Mouse (Mus musculus) forebrain, embryonic 12.5 days (tissue): ENCODE data around the gene Asb5. TPM values are rescaled to one million over a fixed set of nuclear protein-coding genes. Genes with fewer than 3 reads are reported as not detected.
"Not testable (repeated sequence)": the region's sequence is repeated elsewhere in the genome, so short reads cannot be mapped to it uniquely, and the experiment has no call there.

ENCODE experiments used
- ATAC-seq: fragments of 200-750 bp; cut with Nextera tagmentation; 2 replicates; pipeline ENCODE4 v1.8.0; 2017; ENCODE audit warnings: moderate TSS enrichment; ENCODE audit not compliant: low FRiP score
- H3K27ac ChIP-seq: fragments of 300-500 bp; sonication (generic); 2 replicates; pipeline ENCODE4 v1.5.1; 2016; ENCODE audit warnings: mild to moderate bottlenecking
- H3K27me3 ChIP-seq: fragments of 300-500 bp; sonication (generic); 2 replicates; pipeline ENCODE4 v1.6.1; 2016; ENCODE audit warnings: mild to moderate bottlenecking
- H3K36me3 ChIP-seq: fragments of 300-500 bp; sonication (generic); replicated peaks from 2 replicates; pipeline ENCODE4 v1.6.1; 2016; ENCODE audit warnings: mild to moderate bottlenecking
- H3K4me1 ChIP-seq: fragments of 300-500 bp; sonication (generic); 2 replicates; pipeline ENCODE4 v1.6.1; 2016
- H3K4me2 ChIP-seq: fragments of 300-500 bp; sonication (generic); 2 replicates; pipeline ENCODE4 v1.6.1; 2016; ENCODE audit warnings: mild to moderate bottlenecking, moderate library complexity
- H3K4me3 ChIP-seq: fragments of 300-500 bp; sonication (generic); replicated peaks from 2 replicates; pipeline ENCODE4 v1.5.1; 2016; ENCODE audit warnings: mild to moderate bottlenecking
- H3K9ac ChIP-seq: fragments of 300-500 bp; sonication (generic); 2 replicates; pipeline ENCODE4 v1.6.1; 2016; ENCODE audit warnings: mild to moderate bottlenecking
- H3K9me3 ChIP-seq: fragments of 300-500 bp; sonication (generic); 2 replicates; pipeline ENCODE4 v1.6.1; 2016
- WGBS: fragments of 180-500 bp; shearing (Covaris S2); methylation state at CpG from one replicate; pipeline ENCODE4 v1.1.7; 2016; 5-methylcytosine and 5-hydroxymethylcytosine counted together
- polyA plus RNA-seq: library from polyadenylated mRNA; unstranded; fragments of >200 nt; fragmentation: Nextera tagmentation; extraction: Ambion mirVana; gene quantifications from 2 replicates; pipeline ENCODE4 v1.2.1, GENCODE M21; 2016

Gene Asb5
- polyA plus RNA-seq, 1 experiment from 2014 or later = 7.6 TPM

- ATAC-seq = no peak
- H3K9ac ChIP-seq = no peak overlapping the region
- H3K27me3 ChIP-seq = no peaks in the 10 kb centered on the region
- WGBS = 87% methylated on average over 2 of the region's 2 CpGs
- no peaks in the 10 kb centered on the region for H3K36me3 ChIP-seq
- H3K9me3 ChIP-seq = no peaks in the 10 kb centered on the region
- no peak overlapping the region for H3K4me2 ChIP-seq
- peaks cover 14% of the 10 kb centered on the region for H3K4me1 ChIP-seq
- H3K4me3 ChIP-seq = no peak overlapping the region
- H3K27ac ChIP-seq = no peak overlapping the region
These were observed 68.0 kb downstream of the Asb5 start for GRCm38 (mm10) chr8:54597386-54597785.

- no peaks in the 10 kb centered on the region for H3K27me3 ChIP-seq
These were observed 71.4 kb downstream of the Asb5 start, which contains the start of gene Spata4 for GRCm38 (mm10) chr8:54600671-54601251. Spata4 (plus strand) TSS chr8:54600781.

GRCm38 (mm10) chr8:54603440-54603839 lies 74.1 kb downstream of the Asb5 start:
- no peaks in the 10 kb centered on the region for H3K36me3 ChIP-seq
- H3K27ac ChIP-seq = no peak overlapping the region
- H3K9me3 ChIP-seq = no peaks in the 10 kb centered on the region
- no peaks in the 10 kb centered on the region for H3K27me3 ChIP-seq
- no peak for ATAC-seq
- H3K4me2 ChIP-seq = no peak overlapping the region
- H3K4me3 ChIP-seq = no peak overlapping the region
- no peak overlapping the region for H3K9ac ChIP-seq
- WGBS = 82% methylated on average over 4 of the region's 4 CpGs
- peaks cover 8% of the 10 kb centered on the region for H3K4me1 ChIP-seq

More at GRCm38 (mm10) chr8:54600671-54601251, 71.4 kb downstream of the Asb5 start, which contains the start of gene Spata4:
- H3K27ac ChIP-seq = no peak within 1 kb of the TSS
- no peaks in the 10 kb centered on the region for H3K9me3 ChIP-seq
- H3K9ac ChIP-seq = peak within 1 kb of the TSS; percentile 45
- peak within 1 kb of the TSS; percentile 66 for H3K4me2 ChIP-seq
- H3K4me1 ChIP-seq = peaks cover 8% of the 10 kb centered on the region
- 5% methylated on average over 21 of the region's 21 CpGs for WGBS
- peak within 1 kb of the TSS; percentile 37 for H3K4me3 ChIP-seq
- ATAC-seq = peak; percentile 95
- H3K36me3 ChIP-seq = no peaks in the 10 kb centered on the region

GRCm38 (mm10) chr8:54609336-54609735 lies 80.0 kb downstream of the Asb5 start:
- H3K4me3 ChIP-seq = no peak overlapping the region
- no peak for ATAC-seq
- H3K27ac ChIP-seq = no peak overlapping the region
- WGBS = 95% methylated on average over 2 of the region's 2 CpGs
- no peaks in the 10 kb centered on the region for H3K9me3 ChIP-seq
- H3K4me1 ChIP-seq = no peaks in the 10 kb centered on the region
- no peaks in the 10 kb centered on the region for H3K36me3 ChIP-seq
- no peaks in the 10 kb centered on the region for H3K27me3 ChIP-seq
- H3K9ac ChIP-seq = no peak overlapping the region
- H3K4me2 ChIP-seq = no peak overlapping the region

GRCm38 (mm10) chr8:54610238-54610637 lies 80.9 kb downstream of the Asb5 start:
- no peaks in the 10 kb centered on the region for H3K4me1 ChIP-seq
- no peak for ATAC-seq
- H3K27me3 ChIP-seq = no peaks in the 10 kb centered on the region
- H3K9ac ChIP-seq = no peak overlapping the region
- WGBS = 86% methylated on average over 4 of the region's 4 CpGs
- H3K4me3 ChIP-seq = no peak overlapping the region
- H3K9me3 ChIP-seq = no peaks in the 10 kb centered on the region
- no peak overlapping the region for H3K27ac ChIP-seq
- no peaks in the 10 kb centered on the region for H3K36me3 ChIP-seq
- no peak overlapping the region for H3K4me2 ChIP-seq

- 91% methylated on average over 17 of the region's 17 CpGs for WGBS
- not testable (repeated sequence) for H3K36me3 ChIP-seq, H3K27me3 ChIP-seq, H3K4me3 ChIP-seq, H3K9ac ChIP-seq, H3K4me1 ChIP-seq, H3K9me3 ChIP-seq, ATAC-seq, H3K4me2 ChIP-seq, H3K27ac ChIP-seq
These were observed 87.3 kb downstream of the Asb5 start for GRCm38 (mm10) chr8:54616710-54617109.

Other genes with a start within 250 kb of the Asb5 start
- gene Spcs3, start 418 bp downstream of the Asb5 start, polyA plus RNA-seq = 85.9 and 88.2 TPM in 2 replicates
- gene Spata4, start 71.2 kb downstream of the Asb5 start, polyA plus RNA-seq = 0.31 TPM in 1 of 2 replicates, not detected in the other